Mouse (Mus musculus): ENCODE data around the gene Krt87. TPM values are rescaled to one million over a fixed set of nuclear protein-coding genes. Genes with fewer than 3 reads are reported as not detected.
A peak's percentile ranks its signal among the peaks of the same experiment; 100 is the strongest.

The Krt87 gene
- total RNA-seq (2021) = under 1 TPM; 0.24 to 0.38 TPM

- DNase-seq = no peak
- intact Hi-C loops (cut with DNase I) = no loop called here
Observed at GRCm38 (mm10) chr15:101438555-101438954, at the start of gene Krt87. Gene Krt87, minus strand, starts transcription at chr15:101438804.

DNA sequence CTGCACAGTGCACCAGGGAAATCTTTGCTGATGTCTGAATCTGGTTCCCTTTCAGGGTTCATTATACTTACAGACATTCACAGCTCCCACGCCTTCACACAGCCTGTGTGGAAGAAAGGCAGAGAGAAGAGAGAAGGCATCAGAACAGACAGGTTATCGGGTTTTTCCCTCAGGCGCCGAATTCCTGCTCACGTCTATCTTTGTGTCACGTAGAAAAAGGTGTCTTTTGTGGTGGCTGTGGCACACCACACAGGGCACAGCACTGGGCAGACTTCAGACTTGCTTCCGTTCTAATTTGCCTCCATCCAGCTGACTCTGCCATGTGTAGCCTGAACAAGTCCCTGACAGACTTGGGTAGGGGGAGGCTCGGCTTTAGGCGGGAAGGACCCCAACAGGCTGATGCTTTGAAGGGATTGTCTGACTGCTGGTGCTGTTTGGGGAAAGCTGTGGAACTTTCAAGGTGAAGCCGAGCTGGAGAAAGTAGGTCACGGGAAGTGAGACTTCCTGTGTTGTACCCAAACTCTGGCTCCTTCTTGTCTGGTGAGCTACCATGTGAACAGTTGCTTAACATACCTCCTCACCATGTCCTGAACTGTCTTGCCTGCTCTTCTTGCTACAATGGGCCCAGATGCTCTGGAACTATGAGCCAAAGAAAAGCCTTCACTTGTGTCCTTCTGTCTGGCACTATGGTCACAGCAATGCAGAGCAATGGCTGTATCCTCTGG is 47.5 kb upstream of the Krt87 start:
- no peak for DNase-seq
- intact Hi-C loops (cut with DNase I) = no loop called here

- intact Hi-C loops (cut with DNase I) = no loop called here
- DNase-seq = no peak
Observed at GRCm38 (mm10) chr15:101484939-101485338, 46.3 kb upstream of the Krt87 start.

DNA sequence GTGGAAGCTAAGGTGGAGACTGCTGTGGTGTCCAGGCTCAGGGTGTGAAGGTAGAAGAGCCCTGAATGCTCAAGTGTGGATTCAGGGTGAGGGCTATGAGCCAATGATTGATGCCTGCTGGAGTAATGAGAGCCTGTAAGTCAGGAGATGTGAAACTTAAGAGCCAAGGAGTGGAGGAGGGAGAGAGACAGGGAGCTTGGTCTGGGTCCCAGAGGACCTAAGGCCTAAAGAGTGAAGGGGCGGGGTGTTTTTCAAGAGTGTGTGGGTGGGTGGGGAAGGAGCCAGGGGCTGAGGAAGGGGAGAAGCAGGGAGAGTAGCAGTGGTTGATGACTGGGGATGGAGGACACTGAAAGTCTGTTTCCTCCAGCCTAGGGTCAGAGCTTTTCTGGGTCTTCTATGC is 45.0 kb upstream of the Krt87 start:
- DNase-seq = no peak
- intact Hi-C loops (cut with DNase I) = no loop called here

GRCm38 (mm10) chr15:101482056-101482455 is 43.5 kb upstream of the Krt87 start:
- no peak for DNase-seq
- intact Hi-C loops (cut with DNase I) = no loop called here

DNA sequence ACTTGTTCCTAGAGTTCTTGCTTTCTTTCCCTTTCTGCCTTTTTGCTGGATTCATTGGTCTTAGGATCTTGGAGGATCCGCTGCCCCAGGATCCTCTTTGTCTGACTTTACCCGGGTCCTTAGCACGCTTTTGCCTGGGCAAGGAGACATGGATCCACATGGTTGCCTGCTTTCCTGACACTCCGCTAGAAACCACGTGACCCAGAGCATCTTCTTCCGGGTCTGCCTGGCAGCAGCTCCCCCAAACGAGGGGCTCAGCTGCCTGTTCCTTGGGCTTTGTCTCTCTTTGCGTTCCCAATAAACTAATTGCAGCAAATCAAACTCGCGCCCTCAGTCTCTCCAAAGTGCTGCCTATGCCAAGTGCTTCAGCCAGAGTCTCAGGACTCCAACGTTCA is 41.1 kb upstream of the Krt87 start:
- intact Hi-C loops (cut with DNase I) = no loop called here
- DNase-seq = no peak

DNA sequence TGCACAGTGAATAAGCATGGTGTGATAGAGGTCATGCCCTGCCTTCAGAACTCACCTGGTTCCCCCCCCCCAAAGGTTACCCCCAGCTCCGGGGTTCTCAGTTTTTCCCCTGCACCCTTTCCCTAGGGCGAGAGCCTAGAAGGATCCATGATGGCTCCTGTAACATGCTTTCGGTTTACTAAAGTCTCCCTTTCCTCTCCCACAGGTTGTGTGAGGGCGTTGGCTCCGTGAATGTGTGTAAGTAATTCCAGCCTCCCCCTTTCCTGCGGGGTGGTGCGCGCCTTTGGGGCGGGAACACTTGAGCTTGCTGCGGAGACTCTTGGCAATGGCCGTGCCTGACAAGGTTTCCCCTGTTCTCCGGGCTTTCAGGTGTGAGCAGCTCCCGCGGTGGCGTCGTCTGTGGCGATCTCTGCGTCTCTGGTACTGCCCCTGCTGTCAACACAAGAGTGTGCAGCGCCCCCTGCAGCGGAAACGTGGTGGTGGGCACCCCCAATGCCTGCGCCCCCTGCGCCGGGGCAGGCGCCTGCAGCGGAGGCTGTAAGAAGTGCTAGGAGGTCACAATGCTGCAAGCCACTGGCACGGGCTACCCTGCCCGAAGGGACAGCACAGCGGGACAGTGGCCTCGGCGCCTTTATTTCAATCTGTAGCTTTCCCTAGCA is 40.5 kb upstream of the Krt87 start:
- intact Hi-C loops (cut with DNase I) = no loop called here
- DNase-seq = peak; percentile 70

GRCm38 (mm10) chr15:101472952-101473528 is 34.4 kb upstream of the Krt87 start, which contains the start of gene Krt86:
Gene Krt86, plus strand, starts transcription at chr15:101473478.
- intact Hi-C loops (cut with DNase I) = no loop called here
- no peak for DNase-seq

DNA sequence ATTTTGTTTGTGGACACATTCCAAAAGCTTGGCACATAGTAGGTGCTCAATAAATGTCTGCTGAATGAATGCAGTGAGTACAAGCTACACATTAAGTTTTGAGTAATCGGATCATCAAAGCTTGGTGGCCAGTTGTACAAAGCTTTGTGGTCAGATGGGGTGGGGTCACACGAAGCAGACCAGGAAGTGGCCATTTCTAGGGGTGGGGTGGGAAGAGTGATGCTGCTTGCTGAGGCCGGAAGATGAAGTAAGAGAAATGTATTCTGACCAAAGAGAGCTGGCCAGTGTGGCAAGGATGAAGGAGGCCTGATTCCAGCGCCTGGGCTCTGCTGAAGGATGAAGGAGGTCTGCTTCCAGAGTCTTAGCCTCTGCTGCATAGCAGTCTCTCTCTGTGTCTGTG is 30.5 kb upstream of the Krt87 start:
- intact Hi-C loops (cut with DNase I) = no loop called here
- no peak for DNase-seq

- DNase-seq = no peak
- intact Hi-C loops (cut with DNase I) = no loop called here
Observed at GRCm38 (mm10) chr15:101463651-101464050, 25.0 kb upstream of the Krt87 start, which contains the start of gene Krt81. Gene Krt81, minus strand, starts transcription at chr15:101463751.

GRCm38 (mm10) chr15:101459283-101459682 is 20.7 kb upstream of the Krt87 start:
- intact Hi-C loops (cut with DNase I) = no loop called here

GRCm38 (mm10) chr15:101458361-101458930 is 19.8 kb upstream of the Krt87 start:
- intact Hi-C loops (cut with DNase I) = no loop called here
- DNase-seq = no peak

More at GRCm38 (mm10) chr15:101459283-101459682, 20.7 kb upstream of the Krt87 start:
- no peak for DNase-seq

DNA sequence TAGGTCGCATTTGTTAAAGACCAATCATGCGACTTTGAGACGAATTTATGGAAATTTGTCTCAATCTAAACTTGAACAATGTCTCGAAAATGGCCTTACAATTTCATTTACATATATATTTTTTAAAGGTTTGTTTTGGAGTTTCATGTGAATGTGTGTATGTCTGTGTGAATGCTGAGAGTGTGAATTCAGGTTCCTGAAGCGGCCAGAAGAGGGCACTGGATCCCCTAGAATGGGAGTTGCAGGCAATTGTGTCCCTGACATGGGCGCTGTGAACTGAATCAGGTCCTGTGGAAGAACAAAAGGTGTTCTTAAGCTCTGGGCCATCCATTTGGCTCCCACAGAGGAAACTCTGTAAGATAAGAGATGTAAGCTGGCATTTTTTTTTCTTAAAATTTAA is 17.3 kb upstream of the Krt87 start:
- no peak for DNase-seq
- intact Hi-C loops (cut with DNase I) = no loop called here

GRCm38 (mm10) chr15:101455292-101455691 is 16.7 kb upstream of the Krt87 start:
- intact Hi-C loops (cut with DNase I) = no loop called here
- DNase-seq = no peak

DNA sequence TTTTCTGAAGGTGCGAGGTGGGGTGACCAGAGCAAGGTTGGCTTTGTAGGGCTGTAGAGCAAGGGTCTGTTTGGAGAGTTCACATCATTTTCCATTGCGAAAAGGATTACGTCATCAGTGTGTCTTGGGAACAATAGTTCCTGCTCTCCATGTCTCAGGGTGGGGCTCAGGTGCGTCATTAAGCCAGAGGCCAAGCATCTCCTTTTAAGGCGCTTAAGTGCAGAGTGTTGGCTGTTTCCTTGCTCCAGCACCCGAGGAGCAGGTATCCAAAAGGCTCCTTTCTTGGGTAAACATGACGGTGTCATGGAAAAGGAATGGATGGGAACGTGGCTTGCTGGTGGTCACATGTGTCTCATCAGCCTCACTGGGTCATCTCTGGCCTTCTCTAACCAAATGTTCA is 16.2 kb upstream of the Krt87 start:
- intact Hi-C loops (cut with DNase I) = no loop called here
- DNase-seq = no peak

- peak; percentile 86 for DNase-seq
- intact Hi-C loops (cut with DNase I) = no loop called here
Observed at GRCm38 (mm10) chr15:101453093-101453736, 14.6 kb upstream of the Krt87 start.

DNA sequence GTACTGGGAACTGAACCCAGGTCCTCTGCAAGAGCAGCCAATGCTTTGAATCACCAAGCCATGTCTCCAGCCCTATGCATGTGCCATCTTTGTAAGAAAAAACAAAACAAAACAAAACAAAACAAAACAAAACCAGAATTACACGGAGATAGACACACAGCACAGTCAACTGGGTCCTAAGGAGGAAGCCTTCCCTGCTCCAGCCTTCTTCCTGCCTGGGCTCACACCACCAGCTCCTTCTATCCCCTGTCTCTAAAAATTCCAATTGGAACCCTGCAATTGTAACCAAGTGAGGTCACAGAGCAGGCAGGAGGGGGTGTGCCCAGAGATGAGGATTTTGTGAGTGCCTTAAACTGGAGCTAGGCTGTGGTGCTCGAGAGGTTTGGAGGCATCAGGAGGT is 8.8 kb upstream of the Krt87 start, which contains the start of gene Krt88:
TSS of gene Krt88 (plus strand) at position 301 of the 400 bp plus-strand sequence.
- intact Hi-C loops (cut with DNase I) = no loop called here
- no peak for DNase-seq

DNA sequence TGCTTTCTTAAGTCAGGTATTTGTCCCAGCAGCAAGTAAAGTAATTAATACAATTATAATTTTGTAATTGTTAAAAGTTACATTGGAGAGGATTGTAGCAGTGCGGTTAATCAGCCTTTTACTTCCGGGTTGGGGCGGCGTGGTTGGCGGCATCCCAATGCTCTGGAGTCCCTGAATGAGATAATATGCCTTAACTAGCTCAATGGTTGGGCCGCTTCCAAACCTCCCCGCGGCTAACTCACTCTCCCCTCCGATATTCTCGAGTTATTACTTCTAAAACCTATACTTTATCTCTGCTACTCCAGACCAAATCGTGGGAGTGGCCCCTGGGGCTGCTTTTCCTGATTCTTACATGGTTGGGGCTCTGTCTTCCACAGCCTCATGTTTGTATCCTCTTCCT is 8.0 kb upstream of the Krt87 start:
- intact Hi-C loops (cut with DNase I) = no loop called here

GRCm38 (mm10) chr15:101440837-101441236 is 2.2 kb upstream of the Krt87 start:
- DNase-seq = no peak
- intact Hi-C loops (cut with DNase I) = no loop called here

More for the DNA sequence above, 8.0 kb upstream of the Krt87 start:
- DNase-seq = peak; percentile 16

DNA sequence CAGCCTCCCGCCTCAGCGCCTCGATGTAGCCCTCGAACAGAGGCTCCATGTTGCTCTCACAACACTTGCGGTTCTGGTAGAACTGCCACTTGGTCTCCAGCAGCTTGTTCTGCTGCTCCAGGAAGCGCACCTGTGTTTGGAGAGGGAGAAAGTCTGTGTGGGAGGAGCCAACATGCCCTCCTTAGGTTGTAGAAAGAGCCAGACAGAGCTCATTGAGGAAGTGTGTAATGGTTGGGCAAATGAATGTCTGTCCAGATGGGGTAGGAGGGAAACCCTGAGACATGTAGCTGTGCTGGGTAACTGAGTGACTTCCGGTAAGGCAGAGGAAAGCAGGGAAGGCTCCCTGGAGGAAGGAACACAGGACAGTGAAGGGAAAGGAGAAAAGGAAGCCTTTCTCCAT is 2.0 kb downstream of the Krt87 start:
- intact Hi-C loops (cut with DNase I) = no loop called here
- DNase-seq = no peak

DNA sequence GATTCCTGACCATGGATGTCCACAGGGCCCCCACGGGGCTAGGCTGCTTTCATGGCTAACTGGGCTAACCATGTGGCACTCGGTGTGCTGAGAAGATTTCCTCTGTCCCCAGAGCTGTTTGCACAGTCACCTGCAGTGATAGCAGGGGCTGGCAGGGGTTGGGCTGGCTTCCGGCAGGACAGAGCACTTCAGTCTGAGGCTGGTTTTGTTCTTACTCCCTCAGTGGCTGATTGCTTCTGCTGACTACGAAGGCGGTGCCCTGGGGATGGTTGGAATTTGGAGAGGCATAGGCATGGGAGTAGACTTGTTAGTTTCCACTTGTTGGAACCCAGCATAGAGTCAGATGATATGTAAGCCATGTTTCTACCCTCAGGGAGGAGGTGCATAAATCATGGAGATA is 13.7 kb downstream of the Krt87 start:
- DNase-seq = no peak
- intact Hi-C loops (cut with DNase I) = loop anchor here (10.0 kb wide), 1 partner anchor 90 kb away; the partner anchor contains the start of gene Gm49425

Measured in left cerebral cortex, postnatal 4 days (tissue).